Mouse (Mus musculus) liver, embryonic 14.5 days (tissue): ENCODE results near the gene Lipe. TPM values are rescaled to one million over a fixed set of nuclear protein-coding genes. Genes with fewer than 3 reads are reported as not detected.

Experiments
- ATAC-seq: fragments of 200-750 bp; cut with Nextera tagmentation; 2 replicates; pipeline ENCODE4 v1.8.0; 2017; ENCODE audit warnings: moderate number of reproducible peaks, mild to moderate bottlenecking, moderate library complexity; ENCODE audit not compliant: insufficient read depth
- DNase-seq, 3 experiments: peaks; one replicate each; pipeline ENCODE4 v3.0.0-alpha.2; 2012 to 2013; ENCODE audit warnings: low read depth in 3 of 3, low spot score in 3 of 3
- H3K27ac ChIP-seq: fragments of 300-500 bp; sonication (generic); 2 replicates; pipeline ENCODE4 v1.5.1; 2014; ENCODE audit warnings: moderate library complexity, mild to moderate bottlenecking, control low read depth, inconsistent platforms
- H3K27me3 ChIP-seq: fragments of 300-500 bp; sonication (generic); 2 replicates; pipeline ENCODE4 v1.6.1; 2014; ENCODE audit warnings: mild to moderate bottlenecking, low read length, moderate library complexity; ENCODE audit not compliant: control insufficient read depth, insufficient read depth
- H3K36me3 ChIP-seq: fragments of 300-500 bp; sonication (generic); replicated peaks from 2 replicates; pipeline ENCODE4 v1.6.1; 2014; ENCODE audit warnings: low read depth; ENCODE audit not compliant: control insufficient read depth, insufficient read depth
- H3K4me1 ChIP-seq, 2 experiments: fragments of 200-500 bp in 1 of 2; fragments of 300-500 bp in 1 of 2; sonication (generic) in 1 of 2; replicated peaks; 2 replicates each; pipeline ENCODE4 v1.6.1; 2012 to 2014; ENCODE audit warnings: antibody characterized with exemption in 1 of 2, inconsistent platforms in 1 of 2, low read length in 1 of 2; ENCODE audit not compliant: control insufficient read depth in 2 of 2, insufficient read depth in 2 of 2
- H3K4me2 ChIP-seq: fragments of 300-500 bp; sonication (generic); 2 replicates; pipeline ENCODE4 v1.6.1; 2014; ENCODE audit warnings: low read depth, mild to moderate bottlenecking, control low read depth, moderate library complexity
- H3K4me3 ChIP-seq, 2 experiments: fragments of 200-500 bp in 1 of 2; fragments of 300-500 bp in 1 of 2; sonication (generic) in 1 of 2; 2 replicates each; pipeline ENCODE4 v1.5.1; 2012 to 2014; ENCODE audit warnings: low read depth in 2 of 2, low read length in 2 of 2, mild to moderate bottlenecking in 2 of 2, control low read depth in 1 of 2, inconsistent platforms in 1 of 2, moderate library complexity in 1 of 2; ENCODE audit not compliant: insufficient read depth in 1 of 2
- H3K9ac ChIP-seq: fragments of 300-500 bp; sonication (generic); replicated peaks from 2 replicates; pipeline ENCODE4 v1.6.1; 2014; ENCODE audit warnings: mild to moderate bottlenecking, control low read depth, moderate library complexity
- H3K9me3 ChIP-seq: fragments of 300-500 bp; sonication (generic); 2 replicates; pipeline ENCODE4 v1.6.1; 2016; ENCODE audit warnings: low read length, mixed read lengths; ENCODE audit not compliant: control insufficient read depth
- CTCF ChIP-seq: IDR thresholded peaks from 2 replicates; pipeline ENCODE4 v1.5.1; 2016; ENCODE audit warnings: antibody characterized with exemption, low read depth, control low read depth
- EP300 ChIP-seq: IDR thresholded peaks from 2 replicates; pipeline ENCODE4 v1.6.1; 2016; ENCODE audit warnings: antibody characterized with exemption, low read depth
- WGBS: fragments of 180-500 bp; shearing (Covaris S2); extraction: QIAGEN DNeasy Blood & Tissue Kit; methylation state at CpG from one replicate; pipeline ENCODE4 v1.1.7; 2014; ENCODE audit not compliant: insufficient replicate concordance; 5-methylcytosine and 5-hydroxymethylcytosine counted together
- polyA plus RNA-seq, 2 experiments: library from polyadenylated mRNA; depleted of rRNA in 1 of 2; stranded (reverse) in 1 of 2; unstranded in 1 of 2; fragments of >200 nt; fragmentation: Nextera tagmentation in 1 of 2; extraction: Ambion mirVana in 1 of 2; gene quantifications; 2 replicates each; pipeline versions ENCODE4 v1.2.1 to v1.2.3; 2012 to 2014

The Lipe gene
- polyA plus RNA-seq, 2 experiments: 0.72 to 2.3 TPM

DNA sequence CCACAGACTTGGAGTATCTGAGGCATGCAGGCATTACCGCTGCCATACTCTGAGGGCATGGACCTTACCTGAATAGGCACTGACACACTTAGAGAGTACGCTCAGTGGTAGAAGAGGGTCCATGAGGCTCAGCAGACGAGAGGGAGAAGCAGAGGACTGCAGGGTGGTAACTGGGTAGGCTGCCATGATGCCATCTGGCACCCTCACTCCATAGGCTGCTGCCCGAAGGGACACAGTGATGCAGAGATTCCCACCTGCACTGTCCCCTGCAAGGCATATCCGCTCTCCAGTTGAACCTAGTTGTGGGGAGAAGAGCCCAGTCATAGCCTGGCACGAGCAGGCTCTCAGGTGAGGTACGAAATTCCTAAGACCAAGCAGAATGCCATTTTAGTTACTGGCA, 15.1 kb downstream of the Lipe start:
- H3K9ac ChIP-seq: no peak overlapping the region
- no peak for DNase-seq
- no peak overlapping the region for H3K27ac ChIP-seq
- H3K4me2 ChIP-seq: no peak overlapping the region
- H3K36me3 ChIP-seq: peaks cover 2% of the 10 kb centered on the region; the same call in 1 of the 2 replicates
- 78% methylated on average over 7 of the region's 7 CpGs for WGBS
- H3K9me3 ChIP-seq: no peaks in the 10 kb centered on the region
- peaks cover 15 to 23% of the 10 kb centered on the region in 2 experiments for H3K4me1 ChIP-seq
- no peak overlapping the region for H3K4me3 ChIP-seq
- ATAC-seq: no peak
- TF ChIP-seq CTCF (no peak), EP300 (no peak)
- no peaks in the 10 kb centered on the region for H3K27me3 ChIP-seq

DNA sequence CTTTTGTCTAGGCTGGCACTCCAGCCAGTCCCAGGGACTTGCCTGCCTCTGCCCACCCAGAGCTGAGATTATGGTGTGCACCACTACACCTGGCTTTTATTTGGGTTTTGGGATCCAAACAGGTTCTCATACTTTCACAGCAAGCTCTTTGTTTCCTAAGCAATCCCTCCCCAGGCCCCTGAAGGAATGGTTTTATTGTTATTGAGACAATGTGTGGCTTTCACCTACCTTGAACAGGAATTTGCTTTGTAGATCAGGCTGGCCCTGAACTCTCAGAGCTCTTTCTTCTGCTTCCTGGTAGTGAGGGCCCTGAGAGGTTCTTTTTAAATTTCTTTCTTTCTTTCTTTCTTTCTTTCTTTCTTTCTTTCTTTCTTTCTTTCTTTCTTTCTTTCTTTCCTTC, 16.0 kb downstream of the Lipe start:
- TF ChIP-seq EP300 (no peak), CTCF (no peak)
- H3K4me2 ChIP-seq: no peak overlapping the region
- no peak for ATAC-seq
- H3K9ac ChIP-seq: no peak overlapping the region
- no peaks in the 10 kb centered on the region for H3K36me3 ChIP-seq
- H3K4me1 ChIP-seq: peaks cover 15 to 23% of the 10 kb centered on the region in 2 experiments
- H3K27me3 ChIP-seq: no peaks in the 10 kb centered on the region
- no peak overlapping the region for H3K27ac ChIP-seq
- DNase-seq: no peak
- no peaks in the 10 kb centered on the region for H3K9me3 ChIP-seq
- H3K4me3 ChIP-seq: no peak overlapping the region

DNA sequence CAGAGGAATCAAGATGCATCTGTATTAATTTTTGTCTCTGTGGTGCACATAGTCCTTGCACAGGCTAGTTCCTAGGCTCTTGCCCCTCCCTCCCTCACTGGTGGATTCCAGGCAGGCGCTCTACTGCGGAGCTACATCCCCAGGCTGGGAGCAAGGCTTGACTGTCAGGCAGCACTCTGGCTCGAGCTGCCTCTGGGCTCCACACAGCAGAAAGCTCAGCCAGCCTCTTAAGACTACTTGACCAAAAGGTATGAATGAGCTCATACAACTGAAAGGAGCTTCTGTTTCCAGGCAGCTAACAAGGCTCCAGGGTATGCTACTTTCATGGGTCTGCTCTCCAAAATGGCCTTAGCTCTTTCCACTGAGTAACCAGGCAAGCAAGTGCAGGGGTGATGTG, 17.2 kb downstream of the Lipe start:
- no peak overlapping the region for H3K27ac ChIP-seq
- ATAC-seq: no peak
- no peaks in the 10 kb centered on the region for H3K27me3 ChIP-seq
- peaks cover 8 to 21% of the 10 kb centered on the region in 2 experiments for H3K4me1 ChIP-seq
- TF ChIP-seq EP300 (no peak), CTCF (no peak)
- H3K4me2 ChIP-seq: no peak overlapping the region
- no peak overlapping the region for H3K4me3 ChIP-seq
- H3K36me3 ChIP-seq: no peaks in the 10 kb centered on the region
- H3K9me3 ChIP-seq: no peaks in the 10 kb centered on the region
- no peak for DNase-seq
- no peak overlapping the region for H3K9ac ChIP-seq
- WGBS: 59% methylated on average over 3 of the region's 3 CpGs

DNA sequence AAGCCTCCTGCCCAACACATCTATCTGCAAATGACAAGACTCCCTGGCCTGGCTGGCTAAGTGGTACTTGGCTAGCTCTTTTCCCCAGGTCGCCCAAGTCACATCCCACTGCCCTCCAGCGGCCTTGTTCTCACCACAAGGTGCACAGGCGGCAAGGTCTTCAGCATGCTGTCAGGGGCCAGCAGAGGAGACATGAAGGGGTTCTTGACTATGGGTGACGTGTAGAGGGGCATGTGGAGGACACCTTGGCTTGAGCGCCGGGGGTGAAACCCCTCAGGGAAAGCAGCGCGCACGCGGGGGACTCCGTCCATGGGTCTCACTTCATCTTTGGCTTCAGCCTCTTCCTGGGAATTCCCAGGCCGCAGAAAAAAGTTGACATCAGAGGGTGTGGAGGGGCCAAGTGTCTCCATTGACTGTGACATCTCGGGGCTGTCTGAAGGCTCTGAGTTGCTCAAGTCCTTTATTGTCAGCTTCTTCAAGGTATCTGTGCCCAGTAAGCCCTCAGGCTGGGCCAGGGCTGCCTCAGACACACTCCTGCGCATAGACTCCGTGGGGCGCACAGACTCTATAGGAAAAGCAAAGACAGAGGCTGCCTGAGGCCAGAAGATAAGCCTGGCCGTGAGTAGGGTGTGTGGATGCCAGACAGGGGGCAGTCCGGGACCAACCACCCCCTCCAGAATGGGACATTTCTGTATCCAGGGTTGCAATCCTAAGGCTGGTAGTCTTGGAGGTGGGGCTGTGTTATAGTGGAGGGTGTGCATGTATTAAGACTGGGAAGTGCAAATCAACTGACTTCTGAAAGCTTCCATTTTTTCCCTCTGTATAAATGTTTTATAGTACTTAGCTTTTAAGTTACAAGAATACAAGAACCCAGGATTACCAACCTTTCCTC, 17.9 kb downstream of the Lipe start:
- no peaks in the 10 kb centered on the region for H3K36me3 ChIP-seq
- no peaks in the 10 kb centered on the region for H3K27me3 ChIP-seq
- H3K4me3 ChIP-seq: no peak overlapping the region
- H3K9me3 ChIP-seq: no peaks in the 10 kb centered on the region
- DNase-seq (peak in 1 of 3 experiments; percentile 20), ATAC-seq (peak; percentile 59; the same call in 1 of the 2 replicates)
- TF ChIP-seq CTCF: peak; percentile 20; the same call in 1 of the 2 replicates
- no peak for TF ChIP-seq EP300
- WGBS: 39% methylated on average over 18 of the region's 18 CpGs
- H3K27ac ChIP-seq: no peak overlapping the region
- H3K4me1 ChIP-seq: peaks cover 3 to 15% of the 10 kb centered on the region in 2 experiments; a peak in 3 of 4 replicates
- peak overlapping the region; percentile 74 for H3K4me2 ChIP-seq
- H3K9ac ChIP-seq: no peak overlapping the region

DNA sequence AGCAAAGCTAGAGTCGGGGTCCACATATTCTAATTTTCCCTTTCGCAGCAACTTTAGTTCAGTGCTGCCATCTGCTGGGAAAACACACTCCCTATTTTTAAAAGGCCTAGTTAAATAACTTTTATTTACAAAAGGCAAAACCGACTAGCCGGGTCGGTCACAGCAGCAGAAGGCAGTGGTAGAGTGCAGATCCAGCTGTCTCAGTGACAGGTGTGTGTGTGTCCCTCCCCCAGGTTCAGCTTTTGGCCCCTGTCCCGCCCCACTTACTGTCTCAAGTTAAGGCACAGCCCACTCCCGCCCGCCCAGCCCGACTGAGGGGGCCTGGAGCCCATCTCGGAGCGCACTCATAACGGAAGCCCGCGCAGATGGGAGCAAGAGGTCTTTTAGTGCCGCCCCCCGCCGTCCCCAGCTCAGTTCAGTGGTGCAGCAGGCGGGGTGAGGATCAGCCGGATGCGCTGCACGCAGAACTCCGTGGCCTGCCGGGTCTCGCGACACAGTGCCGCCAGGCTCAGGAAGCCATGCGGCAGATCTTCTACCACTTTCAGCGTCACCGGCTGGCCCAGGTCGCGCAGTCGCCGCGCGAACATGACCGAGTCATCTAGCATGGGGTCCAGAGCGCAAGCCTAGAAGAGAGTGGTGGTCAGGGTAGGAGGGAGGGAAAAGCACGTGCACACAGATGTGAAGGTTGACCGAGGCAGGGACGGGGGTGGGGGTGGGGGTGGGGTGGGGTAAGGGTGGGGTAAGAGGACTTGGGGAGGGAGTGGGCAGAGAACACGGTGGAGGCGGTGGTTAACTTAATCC, 18.8 kb downstream of the Lipe start:
- H3K4me3 ChIP-seq: peak overlapping the region; percentile 40 to 41
- H3K36me3 ChIP-seq: no peaks in the 10 kb centered on the region
- H3K9ac ChIP-seq: peak overlapping the region; percentile 49
- peaks cover 3 to 11% of the 10 kb centered on the region in 2 experiments; a peak in 3 of 4 replicates for H3K4me1 ChIP-seq
- ATAC-seq (peak; percentile 36), DNase-seq (peak in 1 of 3 experiments; percentile 33)
- no peaks in the 10 kb centered on the region for H3K9me3 ChIP-seq
- no peaks in the 10 kb centered on the region for H3K27me3 ChIP-seq
- WGBS: 2% methylated on average over 42 of the region's 42 CpGs
- peak overlapping the region; percentile 74 for H3K4me2 ChIP-seq
- H3K27ac ChIP-seq: no peak overlapping the region
- TF ChIP-seq EP300 (no peak), CTCF (peak; percentile 57)
